In the genomic region with DNA sequence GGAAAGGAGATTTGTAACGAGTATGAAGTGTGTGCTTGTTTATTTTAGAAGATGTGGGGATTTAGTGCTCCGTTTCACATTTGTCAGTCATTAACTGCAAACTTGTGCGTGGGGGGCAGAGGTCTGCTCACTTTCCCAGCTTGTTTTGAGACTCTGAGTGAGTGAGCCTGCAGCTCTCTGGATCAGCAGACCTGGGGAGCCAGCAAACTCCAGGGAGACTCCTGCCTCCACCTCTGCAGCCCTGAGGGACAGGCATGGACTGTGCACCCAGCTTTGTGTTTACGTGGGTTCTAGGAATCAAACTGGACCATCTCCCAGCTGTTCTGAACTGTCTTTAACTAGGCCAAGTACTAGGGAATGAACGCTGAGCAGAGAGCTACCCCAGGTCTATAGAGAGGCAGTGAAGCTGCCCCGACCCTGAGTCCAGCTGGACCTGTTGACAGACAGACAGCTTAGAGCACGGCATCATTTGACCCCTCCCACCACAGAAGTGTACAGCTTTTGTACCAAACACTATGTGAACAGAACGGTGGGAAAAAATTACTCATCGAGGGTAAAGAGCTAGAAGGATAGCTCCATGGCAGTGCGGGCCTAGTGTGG, we compare ENCODE assay signal across 20 mouse cellular contexts. TPM values are rescaled to one million over a fixed set of nuclear protein-coding genes. Genes with fewer than 3 reads are reported as not detected.
DNase-seq lines count a peak whose midpoint lies in the region; ATAC-seq lines count a peak whose summit lies in the region.
"Had no signal": no experiment of that assay in that cellular context is flagged by ENCODE, and none has a peak within 500 bp of the region (broad histone marks: within the 10 kb centered on the region; RNA-seq: fewer than 3 reads in every experiment).

No protein-coding gene starts in this region.

- no peak overlapping the region for H3K27ac ChIP-seq in liver, embryonic 11.5 days (ENCODE audit: low read depth, low read length)
- H3K27ac ChIP-seq in kidney, embryonic 16.5 days (ENCODE audit: low read length) = peak overlapping the region; percentile 61
- H3K27ac ChIP-seq in liver, embryonic 12.5 days = no peak overlapping the region
- H3K27ac ChIP-seq in hindbrain, embryonic 11.5 days (ENCODE audit: low read depth, low read length) = no peak overlapping the region
- H3K27ac ChIP-seq: embryonic facial prominence, embryonic 15.5 days; gastrocnemius, adult 2 months; hindbrain, embryonic 12.5 days; limb, embryonic 15.5 days; midbrain, embryonic 13.5 days; neural tube, embryonic 12.5 days had no signal

- DNase-seq in liver, embryonic 11.5 days (ENCODE audit: low spot score) = no peak
- no peak for DNase-seq in liver
- DNase-seq in yolk sac, embryonic 10.5 days (ENCODE audit: low spot score) = peak; percentile 82
- no peak for DNase-seq in cerebellum, postnatal 36 days
- no peak for DNase-seq in testis, postnatal 10 days (ENCODE audit: low spot score)
- DNase-seq in hindbrain, embryonic 11.5 days (ENCODE audit: low spot score) = no peak
- DNase-seq: adrenal gland, adult 2 months; B cell, adult 2 months; cerebellum, adult 8-10 months; gastrocnemius, adult 2 months; heart, postnatal 10 days; lung, postnatal 10 days; thymus, postnatal 25 days had no signal

- peaks cover 52% of the 10 kb centered on the region for H3K36me3 ChIP-seq in liver, embryonic 11.5 days (ENCODE audit: control insufficient read depth, insufficient read depth, low read length)
- H3K36me3 ChIP-seq in kidney, embryonic 16.5 days (ENCODE audit: insufficient read depth, low read length) = peaks cover 57% of the 10 kb centered on the region
- peaks cover 92% of the 10 kb centered on the region for H3K36me3 ChIP-seq in liver, embryonic 12.5 days
- H3K36me3 ChIP-seq in hindbrain, embryonic 11.5 days (ENCODE audit: control insufficient read depth, insufficient read depth, low read length) = peaks cover 4% of the 10 kb centered on the region; the same call in 1 of the 2 replicates

- no peaks in the 10 kb centered on the region for H3K4me1 ChIP-seq in liver, embryonic 11.5 days (replicated peaks; ENCODE audit: control insufficient read depth, insufficient read depth, low read length)
- no peaks in the 10 kb centered on the region for H3K4me1 ChIP-seq in kidney, embryonic 16.5 days (ENCODE audit: insufficient read depth, low read length)
- H3K4me1 ChIP-seq in liver, embryonic 12.5 days = no peaks in the 10 kb centered on the region
- no peaks in the 10 kb centered on the region for H3K4me1 ChIP-seq in hindbrain, embryonic 11.5 days (replicated peaks; ENCODE audit: control insufficient read depth, insufficient read depth, low read length)
- H3K4me1 ChIP-seq: embryonic facial prominence, embryonic 15.5 days; hindbrain, embryonic 12.5 days; limb, embryonic 15.5 days; midbrain, embryonic 13.5 days; neural tube, embryonic 12.5 days had no signal

- 86% methylated on average over 10 of the region's 10 CpGs for WGBS in liver, embryonic 11.5 days
- 61% methylated on average over 10 of the region's 10 CpGs for WGBS in kidney, embryonic 16.5 days
- WGBS in liver, embryonic 12.5 days (ENCODE audit: insufficient replicate concordance) = 84% methylated on average over 10 of the region's 10 CpGs
- 92% methylated on average over 10 of the region's 10 CpGs for WGBS in hindbrain, embryonic 11.5 days

- no peak overlapping the region for H3K4me2 ChIP-seq in liver, embryonic 11.5 days
- no peak overlapping the region for H3K4me2 ChIP-seq in kidney, embryonic 16.5 days (replicated peaks; ENCODE audit: low read depth, low read length)
- H3K4me2 ChIP-seq in liver, embryonic 12.5 days = no peak overlapping the region
- no peak overlapping the region for H3K4me2 ChIP-seq in hindbrain, embryonic 11.5 days (replicated peaks; ENCODE audit: low read depth, low read length)
- H3K4me2 ChIP-seq: embryonic facial prominence, embryonic 15.5 days; hindbrain, embryonic 12.5 days; limb, embryonic 15.5 days; midbrain, embryonic 13.5 days; neural tube, embryonic 12.5 days had no signal

- peak; percentile 50 for ATAC-seq in liver, embryonic 11.5 days (replicated peaks; ENCODE audit: low FRiP score)
- ATAC-seq in kidney, embryonic 16.5 days (ENCODE audit: low FRiP score, low TSS enrichment) = peak; percentile 94
- peak; percentile 55 for ATAC-seq in liver, embryonic 12.5 days
- no peak for ATAC-seq in hindbrain, embryonic 11.5 days (ENCODE audit: low FRiP score)
- ATAC-seq: midbrain, embryonic 13.5 days had no signal

- no peak overlapping the region for H3K9ac ChIP-seq in liver, embryonic 11.5 days (ENCODE audit: low read depth, low read length)
- H3K9ac ChIP-seq in kidney, embryonic 16.5 days (replicated peaks; ENCODE audit: low read length) = no peak overlapping the region
- H3K9ac ChIP-seq in liver, embryonic 12.5 days = no peak overlapping the region
- H3K9ac ChIP-seq in hindbrain, embryonic 11.5 days (ENCODE audit: low read depth, low read length) = no peak overlapping the region
- H3K9ac ChIP-seq: embryonic facial prominence, embryonic 15.5 days; hindbrain, embryonic 12.5 days; limb, embryonic 15.5 days; midbrain, embryonic 13.5 days; neural tube, embryonic 12.5 days had no signal

- no peaks in the 10 kb centered on the region for H3K27me3 ChIP-seq in liver, embryonic 11.5 days (replicated peaks; ENCODE audit: control insufficient read depth, insufficient read depth, low read length)
- no peaks in the 10 kb centered on the region for H3K27me3 ChIP-seq in kidney, embryonic 16.5 days (ENCODE audit: insufficient read depth, low read length)
- no peaks in the 10 kb centered on the region for H3K27me3 ChIP-seq in liver, embryonic 12.5 days (replicated peaks)
- no peaks in the 10 kb centered on the region for H3K27me3 ChIP-seq in hindbrain, embryonic 11.5 days (ENCODE audit: control insufficient read depth, insufficient read depth, low read length)
- H3K27me3 ChIP-seq: embryonic facial prominence, embryonic 15.5 days; hindbrain, embryonic 12.5 days; limb, embryonic 15.5 days; midbrain, embryonic 13.5 days; neural tube, embryonic 12.5 days had no signal

- H3K4me3 ChIP-seq in liver, embryonic 11.5 days (ENCODE audit: low read depth, low read length) = no peak overlapping the region
- no peak overlapping the region for H3K4me3 ChIP-seq in kidney, embryonic 16.5 days (ENCODE audit: low read length)
- no peak overlapping the region for H3K4me3 ChIP-seq in liver, embryonic 12.5 days
- no peak overlapping the region for H3K4me3 ChIP-seq in hindbrain, embryonic 11.5 days (ENCODE audit: low read depth, low read length)
- H3K4me3 ChIP-seq: embryonic facial prominence, embryonic 15.5 days; gastrocnemius, adult 2 months; hindbrain, embryonic 12.5 days; limb, embryonic 15.5 days; midbrain, embryonic 13.5 days; neural tube, embryonic 12.5 days had no signal

- H3K9me3 ChIP-seq in liver, embryonic 11.5 days (ENCODE audit: control insufficient read depth, low read length) = no peaks in the 10 kb centered on the region
- no peaks in the 10 kb centered on the region for H3K9me3 ChIP-seq in kidney, embryonic 16.5 days (ENCODE audit: low read length)
- H3K9me3 ChIP-seq in liver, embryonic 12.5 days (replicated peaks) = no peaks in the 10 kb centered on the region
- no peaks in the 10 kb centered on the region for H3K9me3 ChIP-seq in hindbrain, embryonic 11.5 days (ENCODE audit: control insufficient read depth, low read length)
- H3K9me3 ChIP-seq: embryonic facial prominence, embryonic 15.5 days; hindbrain, embryonic 12.5 days; limb, embryonic 15.5 days; midbrain, embryonic 13.5 days; neural tube, embryonic 12.5 days had no signal

RNA-seq across cellular contexts. Expression of gene Bdh2, which starts 11.5 kb away (rescaled TPM):
- 1.3 and 1.7 TPM in 2 replicates for polyA plus RNA-seq in liver, embryonic 11.5 days (2014; fragmentation: Nextera tagmentation; extraction: Ambion mirVana)
- polyA plus RNA-seq in kidney, embryonic 16.5 days (2015; fragmentation: Nextera tagmentation; extraction: Ambion mirVana) = 39.0 and 46.0 TPM in 2 replicates
- 0.49 and 0.61 TPM in 2 replicates for polyA plus RNA-seq in liver, embryonic 12.5 days (2016; fragmentation: Nextera tagmentation; extraction: Ambion mirVana)
- 5.1 and 5.2 TPM in 2 replicates for polyA plus RNA-seq in hindbrain, embryonic 11.5 days (2014; fragmentation: Nextera tagmentation; extraction: Ambion mirVana)

RNA-seq across cellular contexts. Expression of gene Slc9b2, which starts 38.0 kb away (rescaled TPM):
- polyA plus RNA-seq in liver, embryonic 11.5 days (2014; fragmentation: Nextera tagmentation; extraction: Ambion mirVana) = 0.62 and 1.0 TPM in 2 replicates
- polyA plus RNA-seq in kidney, embryonic 16.5 days (2015; fragmentation: Nextera tagmentation; extraction: Ambion mirVana) = 3.1 and 3.3 TPM in 2 replicates
- polyA plus RNA-seq in liver, embryonic 12.5 days (2016; fragmentation: Nextera tagmentation; extraction: Ambion mirVana) = 0.24 and 0.49 TPM in 2 replicates
- 1.1 and 1.9 TPM in 2 replicates for polyA plus RNA-seq in hindbrain, embryonic 11.5 days (2014; fragmentation: Nextera tagmentation; extraction: Ambion mirVana)

RNA-seq across cellular contexts. Expression of gene Cenpe, which starts 57.2 kb away (rescaled TPM):
- 30.7 and 34.6 TPM in 2 replicates for polyA plus RNA-seq in liver, embryonic 11.5 days (2014; fragmentation: Nextera tagmentation; extraction: Ambion mirVana)
- polyA plus RNA-seq in kidney, embryonic 16.5 days (2015; fragmentation: Nextera tagmentation; extraction: Ambion mirVana) = 26.5 and 28.9 TPM in 2 replicates
- 25.5 and 27.0 TPM in 2 replicates for polyA plus RNA-seq in liver, embryonic 12.5 days (2016; fragmentation: Nextera tagmentation; extraction: Ambion mirVana)
- 40.8 and 43.5 TPM in 2 replicates for polyA plus RNA-seq in hindbrain, embryonic 11.5 days (2014; fragmentation: Nextera tagmentation; extraction: Ambion mirVana)
